Mouse (Mus musculus) liver, adult 2 months (tissue): ENCODE results near the gene Ccdc27. TPM values are rescaled to one million over a fixed set of nuclear protein-coding genes. Genes with fewer than 3 reads are reported as not detected.

Experiments used
- DNase-seq: peaks from one replicate; pipeline ENCODE4 v3.0.0-alpha.2; 2011; ENCODE audit warnings: low read depth, low spot score; ENCODE audit errors: extremely low read depth
- H3K27ac ChIP-seq: fragments of 200-500 bp; replicated peaks from 2 replicates; pipeline ENCODE4 v1.5.1; 2012; ENCODE audit warnings: low read depth, mild to moderate bottlenecking, control low read depth, inconsistent platforms, low read length; ENCODE audit not compliant: insufficient read depth
- H3K27me3 ChIP-seq: fragments of 200-500 bp; 2 replicates; pipeline ENCODE4 v1.6.1; 2012; ENCODE audit warnings: mild to moderate bottlenecking, moderate library complexity, low read length, inconsistent platforms; ENCODE audit not compliant: control insufficient read depth, insufficient read depth
- H3K36me3 ChIP-seq: fragments of 200-500 bp; 2 replicates; pipeline ENCODE4 v1.6.1; 2012; ENCODE audit warnings: low read length, inconsistent platforms; ENCODE audit not compliant: control insufficient read depth, insufficient read depth
- H3K4me1 ChIP-seq: fragments of 200-500 bp; 2 replicates; pipeline ENCODE4 v1.6.1; 2011; ENCODE audit warnings: low read length; ENCODE audit not compliant: control insufficient read depth, insufficient read depth
- H3K4me3 ChIP-seq: fragments of 200-500 bp; 2 replicates; pipeline ENCODE4 v1.5.1; 2011; ENCODE audit warnings: low read depth, mild to moderate bottlenecking, control low read depth, low read length, moderate library complexity; ENCODE audit not compliant: insufficient read depth
- H3K79me2 ChIP-seq: fragments of 200-500 bp; 2 replicates; pipeline ENCODE4 v1.6.1; 2012; ENCODE audit warnings: inconsistent platforms, mild to moderate bottlenecking, low read length, moderate library complexity; ENCODE audit not compliant: control insufficient read depth, insufficient read depth
- H3K9ac ChIP-seq: fragments of 200-500 bp; 2 replicates; pipeline ENCODE4 v1.6.1; 2012; ENCODE audit warnings: low read depth, mild to moderate bottlenecking, control low read depth, inconsistent platforms, low read length
- CTCF ChIP-seq: fragments of 200-500 bp; IDR thresholded peaks from 2 replicates; pipeline ENCODE4 v1.5.1; 2011; ENCODE audit warnings: low read depth, low read length, control low read depth
- POLR2A ChIP-seq: fragments of 200-500 bp; IDR thresholded peaks from 2 replicates; pipeline ENCODE4 v1.6.1; 2011; ENCODE audit warnings: low read length, control low read depth; ENCODE audit not compliant: insufficient read depth; ENCODE audit errors: extremely low read depth
- WGBS: fragments of 180-500 bp; shearing (Covaris S2); methylation state at CpG from one replicate; pipeline ENCODE4 v1.1.7; 2018; 5-methylcytosine and 5-hydroxymethylcytosine counted together
- polyA plus RNA-seq: library from polyadenylated mRNA; depleted of rRNA; stranded (reverse); fragments of >200 nt; gene quantifications from 2 replicates; pipeline ENCODE4 v1.2.3, GENCODE M21; 2012; rRNA removed
- total RNA-seq: library from RNA; depleted of rRNA; stranded (reverse); fragments of >200 nt; gene quantifications from 2 replicates; pipeline ENCODE4 v1.2.3, GENCODE M21; 2014; rRNA removed

Gene Ccdc27
- total and polyA plus RNA-seq, 2 experiments, result not detected

DNA sequence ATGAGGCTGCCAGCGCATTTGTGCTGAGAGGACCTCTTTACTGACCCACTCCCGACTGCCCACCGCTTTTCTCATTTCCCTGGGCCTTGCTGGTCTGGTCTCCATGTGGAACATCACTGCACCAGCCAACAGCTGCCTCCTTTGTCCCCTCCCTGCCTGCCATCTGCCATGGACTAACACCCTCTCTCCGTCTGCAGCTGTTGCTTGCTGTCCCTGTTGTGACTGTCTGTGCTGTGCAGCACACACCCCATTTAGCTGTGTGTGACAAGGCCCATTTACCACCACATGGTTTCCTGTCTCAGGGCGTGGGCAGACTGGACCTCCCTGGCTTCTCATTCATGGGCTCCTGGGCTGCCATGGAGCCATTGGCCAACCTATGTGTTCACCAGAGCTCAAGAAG is 37.0 kb downstream of the Ccdc27 start:
- 93% methylated on average over 5 of the region's 5 CpGs for WGBS
- DNase-seq, result no peak
- H3K36me3 ChIP-seq, result no peaks in the 10 kb centered on the region; the same call in 1 of the 2 replicates

DNA sequence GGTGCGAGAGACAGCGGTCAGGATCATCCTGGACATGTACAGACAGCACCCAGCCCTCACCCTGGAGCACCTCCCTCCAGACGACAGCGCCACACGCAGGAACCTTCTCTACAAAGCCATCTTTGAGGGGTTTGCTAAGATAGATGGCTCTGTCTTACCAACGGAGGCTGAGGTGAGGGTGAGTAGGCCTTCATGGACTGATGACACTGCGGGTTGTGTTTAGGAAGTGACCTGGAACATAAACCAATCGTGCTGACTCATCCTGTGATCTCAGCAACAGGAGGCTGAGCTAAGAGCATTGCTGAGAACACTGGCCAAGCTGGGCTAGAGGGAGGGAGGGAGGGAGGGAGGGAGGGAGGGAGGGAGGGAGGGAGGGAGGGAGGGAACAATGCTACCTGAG is 49.0 kb downstream of the Ccdc27 start:
- DNase-seq, result no peak
- TF ChIP-seq CTCF, result no peak
- no peak for TF ChIP-seq POLR2A
- no peak overlapping the region for H3K9ac ChIP-seq
- no peak overlapping the region for H3K4me3 ChIP-seq
- 93% methylated on average over 8 of the region's 8 CpGs for WGBS
- H3K27ac ChIP-seq, result no peak overlapping the region
- H3K79me2 ChIP-seq, result no peaks in the 10 kb centered on the region
- no peaks in the 10 kb centered on the region for H3K4me1 ChIP-seq
- no peaks in the 10 kb centered on the region for H3K27me3 ChIP-seq
- peaks cover 20% of the 10 kb centered on the region; the same call in 1 of the 2 replicates for H3K36me3 ChIP-seq

More for the DNA sequence above, 37.0 kb downstream of the Ccdc27 start:
- no peaks in the 10 kb centered on the region for H3K4me1 ChIP-seq
- no peaks in the 10 kb centered on the region for H3K27me3 ChIP-seq
- TF ChIP-seq CTCF, result no peak
- TF ChIP-seq POLR2A, result no peak
- no peaks in the 10 kb centered on the region for H3K79me2 ChIP-seq
- H3K9ac ChIP-seq, result no peak overlapping the region
- H3K27ac ChIP-seq, result no peak overlapping the region
- H3K4me3 ChIP-seq, result no peak overlapping the region

DNA sequence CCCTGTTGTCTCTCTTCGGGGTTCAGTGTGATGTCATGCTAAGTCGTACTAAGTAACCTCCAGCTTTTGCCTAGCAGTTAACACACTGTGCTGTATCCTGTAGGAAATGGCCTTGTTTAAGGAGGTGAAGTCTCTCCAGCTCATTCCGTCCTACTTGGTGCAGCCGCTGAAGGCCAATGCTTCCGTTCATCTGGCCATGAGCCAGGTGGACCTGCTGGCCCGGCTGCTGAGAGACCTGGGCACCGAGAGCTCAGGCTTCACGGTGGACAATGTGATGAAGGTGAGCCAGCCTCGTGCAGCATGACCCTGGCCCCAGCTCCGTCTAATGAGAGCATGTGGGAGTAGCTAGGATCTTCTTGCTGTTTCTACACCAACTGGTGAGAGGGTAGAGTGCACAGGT is 49.8 kb downstream of the Ccdc27 start:
- Histone ChIP-seq H3K4me1 (no peaks in the 10 kb centered on the region), H3K79me2 (no peaks in the 10 kb centered on the region), H3K27ac (no peak overlapping the region), H3K27me3 (no peaks in the 10 kb centered on the region), H3K4me3 (no peak overlapping the region), H3K36me3 (peaks cover 19% of the 10 kb centered on the region; the same call in 1 of the 2 replicates), H3K9ac (no peak overlapping the region)
- TF ChIP-seq POLR2A (no peak), CTCF (no peak)
- DNase-seq, result no peak
- 82% methylated on average over 10 of the region's 10 CpGs for WGBS

DNA sequence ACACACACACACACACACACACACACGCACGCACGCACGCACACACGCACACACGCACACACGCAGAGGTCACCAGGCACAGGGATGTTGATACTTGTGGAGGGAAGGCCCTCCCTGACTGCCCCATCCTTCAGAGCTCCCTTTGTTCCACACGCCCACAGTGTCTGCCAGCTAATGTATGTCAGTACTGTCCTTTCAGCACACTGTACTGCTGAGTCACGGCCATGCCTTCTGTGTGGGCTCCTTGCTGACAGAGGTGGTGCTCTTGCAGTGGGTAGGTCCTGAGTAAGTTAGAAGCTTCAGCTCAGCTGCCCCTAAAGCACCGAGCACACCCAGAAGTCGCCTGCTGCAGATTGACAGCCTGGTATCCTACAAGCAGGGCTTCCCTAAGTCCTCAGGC is 62.0 kb downstream of the Ccdc27 start:
- TF ChIP-seq POLR2A (no peak), CTCF (no peak)
- no peak overlapping the region for H3K27ac ChIP-seq
- DNase-seq, result no peak
- H3K36me3 ChIP-seq, result peaks cover 12% of the 10 kb centered on the region; the same call in 1 of the 2 replicates
- no peaks in the 10 kb centered on the region for H3K27me3 ChIP-seq
- H3K4me1 ChIP-seq, result peaks cover 3% of the 10 kb centered on the region
- peaks cover 3% of the 10 kb centered on the region; the same call in 1 of the 2 replicates for H3K79me2 ChIP-seq
- H3K4me3 ChIP-seq, result no peak overlapping the region
- no peak overlapping the region for H3K9ac ChIP-seq
- 90% methylated on average over 11 of the region's 11 CpGs for WGBS

DNA sequence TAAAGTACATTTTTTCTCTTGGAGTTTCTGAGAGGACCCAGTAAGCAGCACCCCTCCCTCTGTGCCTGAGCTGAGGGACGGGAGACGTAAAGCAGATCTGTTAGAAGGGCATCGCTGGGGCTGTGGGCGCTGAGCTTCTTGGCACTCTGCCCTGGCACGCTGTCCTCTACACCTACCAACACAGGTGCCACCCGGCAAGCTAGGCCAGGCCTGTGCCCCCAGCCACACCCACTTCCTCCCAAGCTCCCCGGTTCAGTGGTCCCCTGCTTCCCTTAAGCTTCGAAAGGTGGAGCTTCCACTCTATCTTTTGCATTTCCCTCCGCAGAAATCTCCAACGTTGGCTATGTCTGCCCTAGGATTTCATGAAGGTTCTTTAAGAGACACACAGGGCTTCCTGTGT is 63.2 kb downstream of the Ccdc27 start:
- Histone ChIP-seq H3K4me3 (no peak overlapping the region), H3K36me3 (peaks cover 9% of the 10 kb centered on the region; the same call in 1 of the 2 replicates), H3K27me3 (no peaks in the 10 kb centered on the region), H3K27ac (no peak overlapping the region), H3K79me2 (peaks cover 3% of the 10 kb centered on the region; the same call in 1 of the 2 replicates), H3K4me1 (peaks cover 3% of the 10 kb centered on the region), H3K9ac (no peak overlapping the region)
- DNase-seq, result no peak
- 85% methylated on average over 10 of the region's 10 CpGs for WGBS
- TF ChIP-seq POLR2A (no peak), CTCF (no peak)

Other genes with a start within 250 kb of the Ccdc27 start
- 45.0 and 53.2 TPM in 2 replicates for gene A430005L14Rik, start 85.4 kb downstream of the Ccdc27 start, total RNA-seq
- gene A430005L14Rik, start 85.4 kb downstream of the Ccdc27 start, polyA plus RNA-seq, result 46.9 and 56.5 TPM in 2 replicates
- 1.8 and 3.0 TPM in 2 replicates for gene Dffb, start 67.6 kb downstream of the Ccdc27 start, total RNA-seq
- 5.9 and 6.3 TPM in 2 replicates for gene Dffb, start 67.6 kb downstream of the Ccdc27 start, polyA plus RNA-seq
- 3.0 and 5.8 TPM in 2 replicates for gene Cep104, start 67.5 kb downstream of the Ccdc27 start, total RNA-seq
- gene Cep104, start 67.5 kb downstream of the Ccdc27 start, polyA plus RNA-seq, result 2.8 and 3.9 TPM in 2 replicates
- gene Lrrc47, start 30.9 kb downstream of the Ccdc27 start, total RNA-seq, result 6.5 and 8.3 TPM in 2 replicates
- 24.0 and 27.2 TPM in 2 replicates for gene Lrrc47, start 30.9 kb downstream of the Ccdc27 start, polyA plus RNA-seq
- 6.7 and 8.1 TPM in 2 replicates for gene Smim1, start 16.4 kb downstream of the Ccdc27 start, total RNA-seq
- 12.6 and 16.9 TPM in 2 replicates for gene Smim1, start 16.4 kb downstream of the Ccdc27 start, polyA plus RNA-seq
- gene Trp73, start 97.5 kb upstream of the Ccdc27 start, total RNA-seq, result under 0.01 TPM in 1 of 2 replicates, not detected in the other
- gene Trp73, start 97.5 kb upstream of the Ccdc27 start, polyA plus RNA-seq, result not detected in 2 replicates
- gene Wrap73, start 99.7 kb upstream of the Ccdc27 start, total RNA-seq, result 9.3 and 10.3 TPM in 2 replicates
- gene Wrap73, start 99.7 kb upstream of the Ccdc27 start, polyA plus RNA-seq, result 22.4 and 25.3 TPM in 2 replicates
- gene Tprgl, start 118.0 kb upstream of the Ccdc27 start, total RNA-seq, result 50.9 and 56.2 TPM in 2 replicates
- gene Tprgl, start 118.0 kb upstream of the Ccdc27 start, polyA plus RNA-seq, result 78.7 and 79.8 TPM in 2 replicates
- 0.28 and 1.1 TPM in 2 replicates for gene Megf6, start 128.1 kb upstream of the Ccdc27 start, total RNA-seq
- gene Megf6, start 128.1 kb upstream of the Ccdc27 start, polyA plus RNA-seq, result 0.86 and 1.4 TPM in 2 replicates